ENCODE assay signal across 26 mouse cellular contexts in genomic region chr4:118383271-118383670, GRCm38 (mm10).
"Had no signal": no experiment of that assay in that cellular context is flagged by ENCODE, and none has a peak within 500 bp of the region (broad histone marks: within the 10 kb centered on the region; RNA-seq: fewer than 3 reads in every experiment).

No protein-coding gene starts in this region.

- H3K4me1 ChIP-seq: embryonic facial prominence, embryonic 10.5 days; embryonic facial prominence, embryonic 12.5 days; embryonic facial prominence, embryonic 13.5 days; embryonic facial prominence, embryonic 15.5 days; forebrain, embryonic 10.5 days; forebrain, embryonic 12.5 days; forebrain, embryonic 13.5 days; heart, embryonic 10.5 days had no signal

- H3K4me3 ChIP-seq: embryonic facial prominence, embryonic 10.5 days; embryonic facial prominence, embryonic 12.5 days; embryonic facial prominence, embryonic 13.5 days; embryonic facial prominence, embryonic 15.5 days; erythroblast, embryonic 14.5 days; forebrain, embryonic 10.5 days; forebrain, embryonic 12.5 days; forebrain, embryonic 13.5 days; heart, adult 2 months; heart, embryonic 10.5 days had no signal

- H3K27me3 ChIP-seq: embryonic facial prominence, embryonic 12.5 days; embryonic facial prominence, embryonic 13.5 days; embryonic facial prominence, embryonic 15.5 days; forebrain, embryonic 12.5 days; forebrain, embryonic 13.5 days had no signal

- ATAC-seq: forebrain, embryonic 13.5 days; forebrain, embryonic 14.5 days; forebrain, embryonic 16.5 days; forebrain, postnatal 0 days had no signal

- H3K27ac ChIP-seq: embryonic facial prominence, embryonic 10.5 days; embryonic facial prominence, embryonic 12.5 days; embryonic facial prominence, embryonic 13.5 days; embryonic facial prominence, embryonic 15.5 days; forebrain, embryonic 10.5 days; forebrain, embryonic 12.5 days; forebrain, embryonic 13.5 days; heart, adult 2 months; heart, embryonic 10.5 days had no signal

- H3K9me3 ChIP-seq: embryonic facial prominence, embryonic 10.5 days; embryonic facial prominence, embryonic 12.5 days; embryonic facial prominence, embryonic 13.5 days; embryonic facial prominence, embryonic 15.5 days; forebrain, embryonic 10.5 days; forebrain, embryonic 12.5 days; forebrain, embryonic 13.5 days; heart, embryonic 10.5 days had no signal

- H3K4me2 ChIP-seq: embryonic facial prominence, embryonic 12.5 days; embryonic facial prominence, embryonic 13.5 days; embryonic facial prominence, embryonic 15.5 days; forebrain, embryonic 12.5 days; forebrain, embryonic 13.5 days had no signal

- DNase-seq: cerebellum, adult 8-10 months; cerebellum, adult 9-10 months; cerebellum, adult 9-11 months; cerebellum, postnatal 10 days; cerebellum, postnatal 14 days; cerebellum, postnatal 25 days; cerebellum, postnatal 36 days; embryo, embryonic 11 days; forebrain, postnatal 0 days; gastrocnemius, postnatal 10 days; gastrocnemius, postnatal 25 days; gastrocnemius, postnatal 36 days; heart, adult 11 months; heart, adult 18-20 months; heart, adult 2 months had no signal

- H3K9ac ChIP-seq: embryonic facial prominence, embryonic 12.5 days; embryonic facial prominence, embryonic 13.5 days; embryonic facial prominence, embryonic 15.5 days; forebrain, embryonic 12.5 days; forebrain, embryonic 13.5 days; forebrain, postnatal 0 days had no signal
